Mouse (Mus musculus) layer of hippocampus, adult 8-10 months (tissue): ENCODE measurements at regions not wholly inside any gene's neighbourhood (a gene's known extent, or its start where the extent isn't known, plus 50 kb on each side); places are given as distances from the start of the nearest gene placed in this dataset.
"Not testable (repeated sequence)": the region's sequence is repeated elsewhere in the genome, so short reads cannot be mapped to it uniquely, and the experiment has no call there.

Experiments used
- DNase-seq, 2 experiments: peaks; one replicate each; pipeline ENCODE4 v3.0.0; 2022; ENCODE audit warnings: low spot score in 2 of 2

DNA sequence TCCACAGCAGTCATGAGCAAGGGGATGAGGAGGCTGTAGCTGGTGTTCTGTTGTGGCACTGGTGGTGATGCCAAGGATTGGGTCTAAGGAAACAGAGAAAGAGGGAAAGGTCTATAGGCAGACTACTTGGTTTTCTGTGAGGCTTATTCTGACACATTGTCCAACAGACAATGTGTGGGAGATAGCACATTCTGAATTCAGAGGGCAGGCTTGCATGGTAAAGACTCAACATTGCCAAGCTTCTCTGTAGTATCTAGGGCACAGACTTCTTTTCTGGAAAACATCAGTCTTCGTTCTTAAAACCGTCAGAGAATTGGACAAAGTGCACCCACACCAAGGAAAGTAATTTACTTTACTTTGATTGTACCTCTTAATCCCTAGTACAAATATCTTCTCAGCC is 218.7 kb upstream of the Tenm4 start:
- no peak for DNase-seq

DNA sequence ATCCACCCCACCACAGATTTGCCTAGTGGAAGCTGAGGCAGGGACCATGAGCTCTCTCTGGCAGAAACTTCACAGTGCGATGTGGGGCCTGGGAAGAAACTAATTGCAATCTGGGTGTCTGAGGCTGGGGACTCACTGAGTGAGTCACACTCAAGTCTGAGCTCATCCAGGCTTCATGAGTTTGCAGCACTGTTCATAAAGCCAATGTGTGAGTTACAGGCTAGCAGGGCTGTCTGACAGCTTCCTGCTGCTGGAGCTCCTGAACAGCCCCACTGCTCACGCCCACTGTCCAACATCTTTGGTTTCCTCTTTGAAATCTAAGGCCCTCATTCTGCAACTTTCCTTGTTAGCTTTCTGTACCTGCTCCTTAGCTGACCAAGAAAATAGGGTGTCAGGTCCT is 216.5 kb upstream of the Tenm4 start:
- DNase-seq = no peak

DNA sequence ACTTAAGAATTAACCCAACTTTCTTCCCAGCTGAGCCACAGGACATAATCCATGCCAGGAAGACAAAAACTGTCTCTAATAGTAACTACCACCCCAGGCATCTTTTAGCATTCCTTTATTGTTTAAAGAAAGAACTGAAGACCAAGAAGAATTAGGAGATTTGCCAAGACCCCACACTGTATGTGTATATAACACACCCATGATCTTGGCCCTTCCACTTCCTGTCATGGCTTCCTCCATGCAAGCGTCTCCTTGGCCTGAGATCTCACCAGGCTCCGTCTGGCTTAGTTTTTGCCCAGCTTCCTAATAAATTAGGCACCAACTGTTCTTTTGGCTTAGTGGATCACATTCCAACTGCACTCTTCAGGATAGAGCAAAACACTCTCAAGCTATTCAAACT is 215.9 kb upstream of the Tenm4 start:
- DNase-seq = no peak

DNA sequence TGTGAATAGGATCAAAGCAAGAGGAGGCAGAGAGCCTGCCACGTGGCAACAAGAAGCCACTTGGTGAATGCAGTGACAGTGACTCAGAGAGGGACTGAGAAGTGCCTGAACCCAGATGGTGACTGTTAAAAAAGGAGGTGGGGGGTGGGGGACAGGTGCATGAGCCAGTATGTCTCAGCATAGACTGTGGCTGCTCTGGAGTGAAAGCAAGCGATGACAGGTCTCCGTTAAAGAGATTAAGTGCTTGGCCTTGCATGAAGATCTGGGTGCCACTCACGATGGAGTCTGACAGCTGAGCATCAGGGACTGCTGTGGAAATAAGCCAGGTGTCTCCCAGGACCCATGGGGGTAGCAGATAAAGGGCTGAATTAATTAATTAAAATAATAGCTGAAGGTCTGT is 212.0 kb upstream of the Tenm4 start:
- no peak for DNase-seq

DNA sequence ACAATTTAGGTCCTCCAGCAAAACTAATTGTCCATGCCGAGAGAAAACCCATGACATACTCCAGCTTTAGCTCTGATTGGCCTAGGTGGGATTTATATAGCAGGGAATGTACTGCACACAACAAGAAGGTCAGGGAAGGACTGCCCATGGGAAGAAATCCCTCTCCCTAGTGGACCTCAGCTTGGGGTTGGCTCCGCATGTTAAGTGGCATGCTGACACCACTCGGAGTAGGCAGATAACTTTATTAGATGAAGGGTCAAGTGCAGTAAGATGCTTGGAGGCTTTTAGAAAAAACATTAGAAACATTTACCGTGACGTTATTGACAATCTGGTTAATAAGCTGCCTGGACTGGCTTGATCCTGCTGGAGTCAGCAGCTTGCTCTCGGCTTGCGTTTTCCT is 199.2 kb upstream of the Tenm4 start:
- no peak for DNase-seq

DNA sequence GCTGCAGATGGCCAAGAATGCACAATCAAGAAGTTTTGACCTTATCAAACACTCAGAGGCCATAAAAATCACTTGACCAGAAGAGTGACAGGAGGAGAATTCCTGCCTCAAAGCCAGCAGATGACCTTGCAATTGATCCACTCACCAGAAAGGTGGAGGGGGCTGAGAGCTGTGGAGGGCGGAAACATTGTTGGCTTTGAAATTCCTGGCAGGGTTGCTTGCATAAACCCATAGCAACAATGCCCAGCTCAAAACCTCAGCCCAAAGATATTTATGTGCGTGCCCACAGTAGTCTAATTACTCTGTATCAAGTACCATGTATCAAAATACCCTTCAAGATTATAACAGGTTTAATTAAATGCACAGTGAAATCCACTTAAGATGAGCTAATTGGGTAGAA is 197.0 kb upstream of the Tenm4 start:
- no peak for DNase-seq

DNA sequence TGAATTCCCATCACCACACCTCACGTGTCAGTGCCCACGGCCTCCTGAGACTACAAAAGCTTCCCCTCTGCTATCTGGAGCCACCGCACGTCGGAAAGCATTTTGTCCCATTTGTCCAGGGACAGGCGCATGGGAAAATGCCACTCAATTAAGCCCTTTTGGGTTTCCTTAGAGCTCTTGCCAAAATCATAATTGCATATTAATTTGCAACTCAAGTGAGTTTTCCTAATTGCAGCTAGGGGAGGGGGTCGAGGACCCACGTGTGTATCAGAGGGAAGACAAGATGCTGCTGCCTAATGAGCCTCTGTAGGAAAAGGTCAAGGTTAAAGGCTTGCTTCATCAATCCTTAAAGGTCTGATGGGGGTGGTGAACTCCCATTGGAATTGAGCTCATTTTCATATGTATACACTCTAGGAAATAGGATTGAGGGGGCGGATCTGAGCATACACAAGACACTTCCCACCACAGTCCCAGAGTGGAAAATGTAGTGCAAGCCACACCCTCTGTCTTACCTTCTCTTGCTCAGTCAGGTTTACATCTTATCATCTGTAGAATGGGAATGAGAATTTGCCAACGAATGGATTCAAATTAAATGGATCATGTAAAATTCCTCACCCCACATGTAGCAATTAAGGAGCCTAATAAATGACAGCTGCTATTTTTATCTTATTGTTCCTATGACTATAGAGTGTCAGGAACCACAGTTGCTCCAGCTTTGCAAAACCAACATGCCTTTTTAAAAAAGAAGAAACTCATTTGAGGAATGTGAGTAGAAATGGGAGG is 179.6 kb upstream of the Tenm4 start:
- DNase-seq = no peak

DNA sequence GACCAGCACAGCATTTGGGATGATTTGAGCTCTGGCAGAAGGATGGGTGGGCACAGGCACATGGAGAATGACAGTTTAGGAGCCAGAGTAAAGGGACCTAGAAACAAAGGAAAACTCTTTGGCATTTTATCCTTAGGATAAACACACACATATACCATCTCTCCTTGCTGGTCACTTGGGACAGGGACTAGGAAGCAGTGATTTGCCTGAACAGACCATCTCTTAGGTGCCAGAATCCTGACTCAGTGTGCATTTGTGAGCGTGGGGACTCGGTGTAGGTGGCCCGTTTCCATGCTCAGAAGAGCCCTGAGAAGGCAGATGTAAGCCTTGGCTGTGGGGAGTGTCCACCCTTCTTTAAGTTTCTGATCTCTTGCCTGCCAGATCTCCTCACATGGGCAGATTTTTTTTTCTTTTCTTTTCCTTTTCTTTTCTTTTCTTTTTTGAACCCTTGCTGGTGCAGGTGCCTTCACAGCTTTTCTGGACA is 179.0 kb upstream of the Tenm4 start:
- DNase-seq = no peak

DNA sequence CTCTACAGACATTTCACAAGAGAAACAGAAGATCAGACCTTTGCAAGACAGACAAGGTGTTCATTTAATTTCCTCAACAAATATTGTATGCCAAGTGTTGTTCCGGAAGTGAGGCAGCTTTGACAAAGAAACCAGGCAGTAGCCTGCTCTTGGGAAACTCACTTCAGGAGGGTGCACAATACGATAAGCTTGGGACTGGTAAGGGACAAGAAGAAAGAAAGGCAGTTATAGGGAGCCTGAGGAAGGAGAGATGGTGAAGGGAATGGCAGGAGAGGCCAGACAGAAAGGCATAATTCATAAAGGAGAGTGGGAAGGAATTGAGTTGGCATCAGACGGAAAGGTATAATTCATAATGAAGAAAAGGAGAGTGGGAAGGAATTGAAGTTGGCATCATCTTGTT is 178.5 kb upstream of the Tenm4 start:
- no peak for DNase-seq

DNA sequence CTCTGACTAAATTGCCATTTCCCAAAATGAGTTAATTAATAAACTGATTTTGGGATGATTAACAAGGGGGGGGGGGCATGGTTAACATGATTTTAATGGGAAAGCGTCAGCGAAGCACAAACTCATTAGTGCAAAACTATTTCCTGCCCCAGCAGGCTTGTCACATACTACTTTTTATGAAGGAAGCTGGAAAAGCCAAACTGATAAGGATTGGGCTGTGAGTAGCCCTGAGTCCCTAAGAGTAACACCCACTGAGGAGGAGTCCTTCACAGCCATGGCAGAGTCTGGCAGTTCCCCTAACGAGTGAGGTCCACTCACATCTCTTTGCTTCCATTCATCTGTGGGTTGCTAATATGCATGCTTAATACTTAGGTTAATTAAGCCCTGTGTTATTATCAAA is 173.9 kb upstream of the Tenm4 start:
- no peak for DNase-seq

DNA sequence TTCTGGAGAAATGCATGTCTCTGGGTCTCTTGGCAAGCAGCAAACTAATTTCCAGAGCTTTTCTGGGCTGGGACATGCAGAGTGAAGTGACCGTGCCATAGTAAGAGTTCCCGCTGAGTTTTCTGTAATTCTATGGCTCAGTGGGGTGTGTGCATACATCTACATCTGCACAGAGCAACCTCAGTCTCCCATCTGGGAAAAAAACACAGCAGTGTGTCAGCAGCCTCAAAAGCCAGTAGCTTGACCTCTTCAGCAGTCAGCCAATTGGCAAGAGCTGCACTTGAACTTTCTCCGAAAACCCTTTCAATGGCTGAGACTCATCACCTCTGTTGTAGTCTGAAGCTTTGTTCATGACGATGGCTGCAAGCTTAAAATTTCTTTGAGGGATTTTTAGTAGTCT is 171.9 kb upstream of the Tenm4 start:
- no peak for DNase-seq

DNA sequence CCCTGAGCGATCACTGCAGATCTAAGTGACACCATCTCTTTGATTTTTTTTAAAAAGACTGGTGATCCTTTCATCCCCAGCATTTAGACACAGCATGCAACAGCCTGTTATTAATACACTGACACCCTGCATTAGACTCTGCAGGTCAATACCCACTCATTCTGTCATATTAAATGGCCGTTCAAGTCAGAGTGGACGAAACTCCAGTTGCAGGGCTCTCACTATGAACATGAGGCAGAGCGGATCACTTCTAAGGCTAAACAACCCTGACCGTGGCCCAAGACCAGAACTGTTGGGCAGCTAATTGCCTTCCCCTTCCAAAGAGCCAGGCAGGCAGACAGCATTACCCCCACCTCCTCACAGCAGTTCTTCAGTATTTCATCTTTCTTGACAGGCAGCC is 168.6 kb upstream of the Tenm4 start:
- DNase-seq = no peak

DNA sequence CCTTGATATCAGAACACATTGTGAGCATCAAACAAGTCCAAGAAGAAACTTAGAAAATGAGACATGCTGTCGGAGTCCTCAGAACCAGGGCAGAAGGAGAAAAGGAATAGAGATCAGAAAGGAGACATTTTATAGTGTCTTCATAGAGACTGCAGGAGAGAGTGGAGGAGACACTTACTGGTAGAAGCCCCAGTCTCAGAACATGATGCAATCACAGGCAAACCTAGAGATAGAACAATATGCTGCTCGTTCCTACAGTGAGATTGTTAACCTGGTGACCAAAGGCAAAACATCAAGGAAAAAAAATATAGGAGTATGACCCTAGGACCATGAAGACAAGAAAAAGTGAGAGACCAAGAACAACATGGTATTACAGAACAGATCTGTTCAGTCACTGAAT is 164.7 kb upstream of the Tenm4 start:
- no peak for DNase-seq

DNA sequence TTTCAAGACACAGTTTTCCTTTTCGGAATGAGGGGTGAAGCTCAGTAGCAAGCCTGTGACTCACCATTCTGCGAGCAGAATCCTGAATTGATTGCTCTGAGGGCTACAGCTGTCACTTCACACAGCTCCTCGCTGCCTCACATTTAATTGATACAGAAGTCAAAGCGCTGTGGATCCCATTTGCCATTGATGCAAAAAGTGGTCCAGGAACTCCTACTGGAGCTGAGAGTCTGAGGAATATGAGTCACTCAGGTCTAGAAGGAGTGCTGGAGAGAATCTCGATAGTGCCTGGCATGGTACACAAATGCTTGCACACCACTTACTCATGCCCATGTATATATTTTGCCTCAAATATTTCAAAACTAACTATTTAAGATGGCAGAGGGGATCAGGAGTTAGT is 158.0 kb upstream of the Tenm4 start:
- peak; percentile 16 to 29 for DNase-seq

DNA sequence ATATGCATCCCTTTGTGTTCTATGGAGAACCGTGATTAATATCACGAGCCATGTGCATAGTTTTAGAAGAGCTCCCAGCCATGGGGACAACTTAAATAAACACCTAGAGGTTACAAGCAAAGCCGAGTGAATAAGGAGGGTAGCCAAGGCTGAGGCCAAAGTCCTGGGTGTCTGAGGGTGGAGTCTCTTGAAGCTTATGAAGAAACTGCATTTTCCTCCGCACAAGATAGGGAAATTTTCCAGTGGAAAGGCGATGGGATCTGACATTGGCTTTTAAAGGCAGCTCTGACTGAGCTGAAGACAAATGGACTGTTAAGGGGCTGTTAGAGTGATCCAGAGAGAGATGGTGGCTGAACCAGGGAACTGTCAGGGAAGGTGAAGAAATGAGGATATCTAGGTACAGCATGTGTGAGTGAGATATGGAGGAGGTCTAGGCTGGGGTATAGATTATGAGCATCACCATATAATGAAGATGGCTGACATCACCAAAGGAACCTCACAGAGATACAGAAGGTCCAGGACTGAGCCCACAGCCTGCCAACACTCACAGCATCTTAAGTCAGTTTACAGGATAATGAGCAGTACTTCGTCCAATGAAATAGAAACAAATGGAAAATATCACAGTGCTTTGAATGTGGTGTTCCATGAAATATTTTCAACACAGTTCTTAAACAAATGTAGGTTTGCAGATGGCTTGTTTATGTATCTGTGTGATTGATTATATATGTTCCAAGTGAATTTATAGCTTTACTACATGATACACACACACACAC is 153.7 kb upstream of the Tenm4 start:
- DNase-seq = no peak

DNA sequence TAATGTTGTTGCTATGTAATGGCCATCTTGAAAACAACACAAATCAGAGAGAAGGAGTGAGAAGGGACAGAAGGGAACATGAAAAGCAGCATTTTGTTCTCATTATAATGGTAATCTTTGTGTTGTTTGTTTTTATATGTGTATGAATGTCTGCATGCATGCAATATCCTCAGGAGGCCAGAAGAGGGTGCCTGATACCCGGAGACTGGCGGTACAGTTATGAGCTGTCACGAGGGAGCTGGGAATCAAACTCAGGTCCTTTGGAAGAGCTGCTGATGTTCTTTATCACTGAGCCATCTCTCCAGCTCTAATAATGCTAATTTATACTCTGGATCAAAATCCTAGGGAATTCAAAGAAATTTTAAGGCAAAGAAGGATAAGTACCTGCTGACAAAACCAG is 147.0 kb upstream of the Tenm4 start:
- DNase-seq = no peak

DNA sequence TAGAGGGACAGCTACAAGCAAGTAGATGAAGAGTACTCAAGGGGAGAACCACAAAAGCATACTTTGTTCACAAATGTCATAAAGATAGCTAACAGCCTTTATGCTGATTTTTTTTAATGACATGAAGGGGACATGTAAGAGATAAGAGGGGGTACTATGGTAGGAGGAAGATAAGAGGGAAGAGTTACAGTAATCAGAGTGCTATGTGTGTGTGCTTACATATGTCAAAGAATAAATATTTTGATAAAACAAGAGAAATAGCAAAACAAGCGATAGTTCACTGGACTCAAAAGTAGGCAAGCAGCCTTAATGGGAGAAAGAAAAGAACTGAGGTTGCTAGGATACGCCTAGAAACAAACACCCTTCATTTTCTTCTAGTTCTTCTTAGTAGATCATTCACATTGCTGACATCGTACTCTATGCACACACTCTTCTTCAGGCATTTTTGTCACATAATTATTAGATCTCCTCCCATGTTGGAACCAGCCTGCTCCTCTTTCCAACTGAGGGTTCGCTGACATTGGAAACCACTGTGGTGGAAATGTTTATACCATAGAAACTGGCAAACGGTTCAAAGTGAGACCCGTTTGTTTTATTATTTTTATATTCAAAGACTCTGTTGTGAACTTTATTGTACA is 144.1 kb upstream of the Tenm4 start:
- DNase-seq = no peak

DNA sequence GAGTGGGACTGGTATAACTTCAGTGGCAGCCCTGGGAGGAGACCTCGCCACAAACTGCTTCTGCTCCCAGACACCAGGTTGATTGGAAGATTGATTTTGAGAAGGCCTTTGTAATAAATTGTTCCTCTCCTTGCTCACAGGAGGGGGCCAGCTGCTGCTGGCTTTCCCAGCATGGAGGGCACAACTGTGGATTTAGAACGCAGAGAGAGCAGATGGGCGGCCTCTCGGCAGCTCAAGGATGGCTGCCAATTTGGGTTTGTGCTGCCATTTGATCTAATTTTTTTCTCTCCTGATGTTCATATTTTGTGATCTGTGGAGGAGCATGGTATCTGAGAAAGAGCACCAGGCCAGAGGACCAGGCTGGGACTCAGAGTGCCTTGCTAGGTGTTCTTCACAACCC is 137.4 kb upstream of the Tenm4 start:
- DNase-seq = peak; percentile 18 to 35

DNA sequence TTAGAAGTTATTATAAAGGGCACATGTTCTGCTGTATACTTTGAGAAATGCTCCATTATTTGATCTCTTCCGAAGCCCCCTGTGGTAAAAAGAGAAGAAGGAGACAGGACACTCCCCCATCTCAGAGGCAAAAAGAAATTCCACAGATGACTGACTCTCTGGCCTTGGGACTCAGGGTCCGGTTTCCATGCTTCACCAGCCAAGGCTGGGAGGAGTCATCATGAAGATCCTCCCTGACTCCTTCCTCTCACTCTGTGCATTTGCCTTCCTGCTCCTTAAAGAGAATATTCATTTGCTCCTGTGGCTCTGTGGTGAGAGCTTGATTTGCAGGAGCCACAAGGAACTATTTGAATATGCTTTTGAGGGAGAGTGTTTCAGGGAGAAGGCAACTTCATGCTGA is 135.6 kb upstream of the Tenm4 start:
- no peak for DNase-seq

DNA sequence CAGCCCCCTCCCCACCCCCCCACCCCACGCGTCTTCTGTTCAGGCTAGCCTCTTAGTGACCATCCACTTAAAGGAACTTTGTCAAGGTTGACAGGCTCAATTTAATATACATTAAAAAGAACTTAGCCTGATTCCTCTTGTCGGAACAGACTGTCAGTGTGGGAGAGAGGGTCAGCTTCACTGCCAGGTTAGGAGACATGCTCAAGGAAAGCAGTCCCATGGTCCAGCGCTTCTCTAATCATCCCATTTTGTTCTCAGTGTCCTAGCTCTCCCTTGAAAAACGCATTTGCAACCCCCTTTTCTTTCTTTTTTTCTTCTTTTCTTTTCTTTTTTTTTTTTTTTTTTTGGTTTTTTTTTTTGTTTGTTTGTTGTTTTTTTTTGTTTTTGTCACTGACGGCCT is 131.4 kb upstream of the Tenm4 start:
- DNase-seq = no peak

DNA sequence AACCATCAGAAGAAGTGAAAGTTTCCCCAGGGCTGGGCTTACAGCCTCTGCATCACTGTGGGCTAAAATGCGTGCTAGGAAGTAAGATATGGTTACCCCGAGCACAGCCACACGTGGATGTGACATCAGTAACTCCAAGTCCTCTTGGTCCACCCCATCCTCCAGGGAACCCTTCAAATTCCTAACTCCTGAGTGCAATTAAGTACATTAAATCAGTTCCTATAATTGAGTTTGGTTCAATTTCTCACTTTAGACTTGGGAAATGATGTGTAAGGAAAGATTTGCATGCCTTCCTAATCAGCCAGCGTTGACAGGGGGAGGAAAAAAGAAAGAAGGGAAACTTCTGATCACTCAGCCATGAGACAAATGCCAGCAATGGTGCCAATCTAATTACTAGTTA is 129.2 kb upstream of the Tenm4 start:
- no peak for DNase-seq

DNA sequence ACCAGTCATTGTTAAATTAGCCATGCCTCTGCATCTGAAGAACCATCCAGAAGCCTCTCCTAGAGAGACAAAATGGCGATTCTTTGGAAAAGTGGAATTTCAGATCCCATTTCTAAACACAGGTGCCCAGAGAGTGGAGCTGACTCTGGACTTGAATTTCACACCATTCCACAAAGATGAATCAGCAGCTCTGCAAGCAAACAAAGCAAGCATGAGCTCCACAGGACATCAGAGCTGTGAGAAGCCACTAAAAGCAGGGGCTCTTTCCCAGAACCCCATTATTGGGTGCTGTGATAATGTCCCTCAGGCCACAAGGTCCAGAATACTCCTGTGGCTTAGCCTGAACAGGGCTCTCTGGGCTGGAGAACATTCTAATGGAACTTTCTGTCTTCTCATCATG is 119.4 kb upstream of the Tenm4 start:
- no peak for DNase-seq

DNA sequence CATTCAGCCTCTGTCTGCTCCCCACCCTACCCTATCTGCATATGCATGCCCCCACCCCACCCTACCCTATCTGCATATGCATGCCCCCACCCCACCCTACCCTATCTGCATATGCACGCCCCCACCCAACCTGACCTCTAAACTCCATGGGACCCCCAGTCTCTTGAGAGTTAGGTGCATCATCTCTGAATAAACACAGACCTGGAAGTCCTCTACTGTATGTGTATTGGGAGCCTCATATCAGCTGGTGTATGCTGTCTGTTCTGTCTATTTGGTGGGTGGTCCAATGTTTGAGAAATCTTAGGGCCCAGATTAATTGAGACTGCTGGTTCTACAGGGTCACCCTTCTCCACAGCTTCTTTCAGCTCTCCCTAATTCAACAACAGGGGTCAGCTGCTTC is 109.4 kb upstream of the Tenm4 start:
- DNase-seq = not testable (repeated sequence)
